Mouse (Mus musculus): Measurements from ENCODE around the gene Pxmp4. TPM values are rescaled to one million over a fixed set of nuclear protein-coding genes. Genes with fewer than 3 reads are reported as not detected.

Gene Pxmp4
- 49.7 and 52.8 TPM in 2 replicates for polyA plus RNA-seq (2015; fragmentation: Nextera tagmentation; extraction: Ambion mirVana)

- Histone ChIP-seq H3K4me2 (replicated peaks; ENCODE audit: low read depth) (peak within 1 kb of the TSS; percentile 85), H3K9ac (ENCODE audit: low read length) (peak within 1 kb of the TSS; percentile 96), H3K4me3 (ENCODE audit: low read depth, low read length) (peak within 1 kb of the TSS; percentile 86), H3K27me3 (ENCODE audit: control insufficient read depth, insufficient read depth, low read length) (no peaks in the 10 kb centered on the region), H3K36me3 (ENCODE audit: control insufficient read depth, insufficient read depth, low read length) (no peaks in the 10 kb centered on the region), H3K27ac (replicated peaks) (peak within 1 kb of the TSS; percentile 93), H3K9me3 (ENCODE audit: control insufficient read depth, low read length) (no peaks in the 10 kb centered on the region), H3K4me1 (replicated peaks; ENCODE audit: control insufficient read depth, insufficient read depth) (no peaks in the 10 kb centered on the region; the same call in 1 of the 2 replicates)
- WGBS, result under 1% methylated on average over 13 of the region's 13 CpGs
- no peak for TF ChIP-seq CTCF (IDR thresholded peaks at IDR 0.05; ENCODE audit: low read depth)
- TF ChIP-seq EP300 (optimal IDR thresholded peaks at IDR 0.05), result no peak
- DNase-seq (ENCODE audit: low spot score), result peak; percentile 97
- ATAC-seq (ENCODE audit: low FRiP score, low TSS enrichment), result peak; percentile 100
Observed at GRCm38 (mm10) chr2:154603638-154604153, at the start of gene Pxmp4. TSS of gene Pxmp4 (minus strand) at chr2:154603708.

GRCm38 (mm10) chr2:154651363-154651762 lies 47.9 kb upstream of the Pxmp4 start, which contains the start of gene Chmp4b:
TSS of gene Chmp4b (plus strand) at chr2:154651705.
- DNase-seq (ENCODE audit: low spot score), result peak; percentile 80
- WGBS, result 36% methylated on average over 8 of the region's 8 CpGs
- 0 out of 2 replicates have a peak, but pooled peaks cover 2% of the 10 kb centered on the region for H3K4me1 ChIP-seq (replicated peaks; ENCODE audit: control insufficient read depth, insufficient read depth)
- H3K9ac ChIP-seq (ENCODE audit: low read length), result no peak within 1 kb of the TSS
- TF ChIP-seq CTCF (IDR thresholded peaks at IDR 0.05; ENCODE audit: low read depth) (no peak), EP300 (optimal IDR thresholded peaks at IDR 0.05) (no peak)
- no peaks in the 10 kb centered on the region for H3K9me3 ChIP-seq (ENCODE audit: control insufficient read depth, low read length)
- H3K27me3 ChIP-seq (ENCODE audit: control insufficient read depth, insufficient read depth, low read length), result no peaks in the 10 kb centered on the region
- no peak within 1 kb of the TSS for H3K4me2 ChIP-seq (replicated peaks; ENCODE audit: low read depth)
- peak within 1 kb of the TSS; percentile 74 for H3K27ac ChIP-seq (replicated peaks)
- H3K4me3 ChIP-seq (ENCODE audit: low read depth, low read length), result no peak within 1 kb of the TSS
- H3K36me3 ChIP-seq (ENCODE audit: control insufficient read depth, insufficient read depth, low read length), result no peaks in the 10 kb centered on the region
- ATAC-seq (ENCODE audit: low FRiP score, low TSS enrichment), result peak; percentile 63

GRCm38 (mm10) chr2:154650404-154650803 lies 46.9 kb upstream of the Pxmp4 start:
- Histone ChIP-seq H3K4me2 (replicated peaks; ENCODE audit: low read depth) (no peak overlapping the region), H3K27me3 (ENCODE audit: control insufficient read depth, insufficient read depth, low read length) (no peaks in the 10 kb centered on the region), H3K36me3 (ENCODE audit: control insufficient read depth, insufficient read depth, low read length) (no peaks in the 10 kb centered on the region), H3K9me3 (ENCODE audit: control insufficient read depth, low read length) (no peaks in the 10 kb centered on the region), H3K27ac (replicated peaks) (peak overlapping the region; percentile 74), H3K4me3 (ENCODE audit: low read depth, low read length) (no peak overlapping the region), H3K9ac (ENCODE audit: low read length) (no peak overlapping the region), H3K4me1 (replicated peaks; ENCODE audit: control insufficient read depth, insufficient read depth) (no peaks in the 10 kb centered on the region)
- TF ChIP-seq EP300 (optimal IDR thresholded peaks at IDR 0.05) (no peak), CTCF (IDR thresholded peaks at IDR 0.05; ENCODE audit: low read depth) (peak; percentile 34)
- DNase-seq (ENCODE audit: low spot score) (no peak), ATAC-seq (ENCODE audit: low FRiP score, low TSS enrichment) (no peak)
- 81% methylated on average over 3 of the region's 3 CpGs for WGBS

- ATAC-seq (ENCODE audit: low FRiP score, low TSS enrichment), result no peak
- Histone ChIP-seq H3K4me2 (replicated peaks; ENCODE audit: low read depth) (no peak overlapping the region), H3K9me3 (ENCODE audit: control insufficient read depth, low read length) (no peaks in the 10 kb centered on the region), H3K4me3 (ENCODE audit: low read depth, low read length) (no peak overlapping the region), H3K27ac (replicated peaks) (no peak overlapping the region), H3K36me3 (ENCODE audit: control insufficient read depth, insufficient read depth, low read length) (0 out of 2 replicates have a peak, but pooled peaks cover 3% of the 10 kb centered on the region), H3K9ac (ENCODE audit: low read length) (no peak overlapping the region), H3K27me3 (ENCODE audit: control insufficient read depth, insufficient read depth, low read length) (no peaks in the 10 kb centered on the region), H3K4me1 (replicated peaks; ENCODE audit: control insufficient read depth, insufficient read depth) (no peaks in the 10 kb centered on the region)
- DNase-seq (ENCODE audit: low spot score), result peak; percentile 59
- peak; percentile 74 for TF ChIP-seq CTCF (IDR thresholded peaks at IDR 0.05; ENCODE audit: low read depth)
- no peak for TF ChIP-seq EP300 (optimal IDR thresholded peaks at IDR 0.05)
- WGBS, result 21% methylated on average over 3 of the region's 3 CpGs
Observed at GRCm38 (mm10) chr2:154648086-154648485, 44.6 kb upstream of the Pxmp4 start.

GRCm38 (mm10) chr2:154646634-154647033 lies 43.1 kb upstream of the Pxmp4 start:
- peak; percentile 30; the same call in 1 of the 2 replicates for ATAC-seq (ENCODE audit: low FRiP score, low TSS enrichment)
- H3K36me3 ChIP-seq (ENCODE audit: control insufficient read depth, insufficient read depth, low read length), result 0 out of 2 replicates have a peak, but pooled peaks cover 3% of the 10 kb centered on the region
- no peaks in the 10 kb centered on the region for H3K27me3 ChIP-seq (ENCODE audit: control insufficient read depth, insufficient read depth, low read length)
- no peaks in the 10 kb centered on the region for H3K9me3 ChIP-seq (ENCODE audit: control insufficient read depth, low read length)
- WGBS, result 79% methylated on average over 5 of the region's 5 CpGs
- DNase-seq (ENCODE audit: low spot score), result peak; percentile 27
- no peak for TF ChIP-seq EP300 (optimal IDR thresholded peaks at IDR 0.05)
- TF ChIP-seq CTCF (IDR thresholded peaks at IDR 0.05; ENCODE audit: low read depth), result peak; percentile 71
- H3K4me2 ChIP-seq (replicated peaks; ENCODE audit: low read depth), result no peak overlapping the region
- H3K9ac ChIP-seq (ENCODE audit: low read length), result no peak overlapping the region
- no peaks in the 10 kb centered on the region for H3K4me1 ChIP-seq (replicated peaks; ENCODE audit: control insufficient read depth, insufficient read depth)
- H3K27ac ChIP-seq (replicated peaks), result no peak overlapping the region
- H3K4me3 ChIP-seq (ENCODE audit: low read depth, low read length), result no peak overlapping the region

GRCm38 (mm10) chr2:154642712-154643385 lies 39.3 kb upstream of the Pxmp4 start:
- Histone ChIP-seq H3K27ac (replicated peaks) (no peak overlapping the region), H3K4me2 (replicated peaks; ENCODE audit: low read depth) (no peak overlapping the region), H3K27me3 (ENCODE audit: control insufficient read depth, insufficient read depth, low read length) (no peaks in the 10 kb centered on the region), H3K36me3 (ENCODE audit: control insufficient read depth, insufficient read depth, low read length) (peaks cover 6% of the 10 kb centered on the region; the same call in 1 of the 2 replicates), H3K9me3 (ENCODE audit: control insufficient read depth, low read length) (no peaks in the 10 kb centered on the region), H3K9ac (ENCODE audit: low read length) (no peak overlapping the region), H3K4me1 (replicated peaks; ENCODE audit: control insufficient read depth, insufficient read depth) (no peaks in the 10 kb centered on the region), H3K4me3 (ENCODE audit: low read depth, low read length) (no peak overlapping the region)
- 67% methylated on average over 6 of the region's 6 CpGs for WGBS
- no peak for TF ChIP-seq EP300 (optimal IDR thresholded peaks at IDR 0.05)
- peak; percentile 35 for TF ChIP-seq CTCF (IDR thresholded peaks at IDR 0.05; ENCODE audit: low read depth)
- DNase-seq (ENCODE audit: low spot score), result no peak
- no peak for ATAC-seq (ENCODE audit: low FRiP score, low TSS enrichment)
